Mouse (Mus musculus): ENCODE results near the gene Ppfibp1. TPM values are rescaled to one million over a fixed set of nuclear protein-coding genes. Genes with fewer than 3 reads are reported as not detected.

Ppfibp1 gene
- polyA plus RNA-seq, 1 experiment from 2014 or later: 12.9 TPM

DNA sequence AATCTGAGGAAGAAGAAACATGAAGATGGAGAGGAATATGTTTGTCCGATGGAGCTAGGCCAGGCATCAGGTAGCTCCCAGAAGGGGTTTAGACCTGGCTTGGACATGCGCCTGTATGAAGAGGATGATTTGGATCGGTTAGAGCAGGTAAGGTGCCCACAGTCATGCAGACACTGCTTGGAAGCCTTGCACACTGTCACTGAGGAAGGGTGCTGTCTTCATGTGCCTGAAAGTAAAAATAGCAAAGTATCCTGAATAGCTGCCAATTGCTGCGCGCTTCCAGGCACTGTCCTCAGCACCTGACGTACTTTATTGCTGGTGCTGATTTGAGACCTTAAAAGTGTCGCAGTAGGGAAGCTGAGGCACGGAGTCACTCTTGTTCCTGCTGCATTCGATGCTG, 141.3 kb downstream of the Ppfibp1 start:
- no peak overlapping the region for H3K27ac ChIP-seq (ENCODE audit: low read length)
- WGBS (ENCODE audit: insufficient replicate concordance): 82% methylated on average over 9 of the region's 9 CpGs
- no peak overlapping the region for H3K4me3 ChIP-seq (ENCODE audit: low read depth, low read length)
- ATAC-seq (ENCODE audit: low read depth): no peak
- no peaks in the 10 kb centered on the region; the same call in 1 of the 2 replicates for H3K36me3 ChIP-seq (ENCODE audit: control insufficient read depth, insufficient read depth)
- no peak overlapping the region for H3K4me2 ChIP-seq (ENCODE audit: low read depth, low read length)
- H3K27me3 ChIP-seq (ENCODE audit: control insufficient read depth, insufficient read depth, low read depth, low read length): no peaks in the 10 kb centered on the region
- H3K9me3 ChIP-seq (replicated peaks; ENCODE audit: control insufficient read depth, low read length): no peaks in the 10 kb centered on the region
- no peaks in the 10 kb centered on the region for H3K4me1 ChIP-seq (ENCODE audit: control insufficient read depth, low read depth, low read length)
- no peak overlapping the region for H3K9ac ChIP-seq (ENCODE audit: low read depth, low read length)

DNA sequence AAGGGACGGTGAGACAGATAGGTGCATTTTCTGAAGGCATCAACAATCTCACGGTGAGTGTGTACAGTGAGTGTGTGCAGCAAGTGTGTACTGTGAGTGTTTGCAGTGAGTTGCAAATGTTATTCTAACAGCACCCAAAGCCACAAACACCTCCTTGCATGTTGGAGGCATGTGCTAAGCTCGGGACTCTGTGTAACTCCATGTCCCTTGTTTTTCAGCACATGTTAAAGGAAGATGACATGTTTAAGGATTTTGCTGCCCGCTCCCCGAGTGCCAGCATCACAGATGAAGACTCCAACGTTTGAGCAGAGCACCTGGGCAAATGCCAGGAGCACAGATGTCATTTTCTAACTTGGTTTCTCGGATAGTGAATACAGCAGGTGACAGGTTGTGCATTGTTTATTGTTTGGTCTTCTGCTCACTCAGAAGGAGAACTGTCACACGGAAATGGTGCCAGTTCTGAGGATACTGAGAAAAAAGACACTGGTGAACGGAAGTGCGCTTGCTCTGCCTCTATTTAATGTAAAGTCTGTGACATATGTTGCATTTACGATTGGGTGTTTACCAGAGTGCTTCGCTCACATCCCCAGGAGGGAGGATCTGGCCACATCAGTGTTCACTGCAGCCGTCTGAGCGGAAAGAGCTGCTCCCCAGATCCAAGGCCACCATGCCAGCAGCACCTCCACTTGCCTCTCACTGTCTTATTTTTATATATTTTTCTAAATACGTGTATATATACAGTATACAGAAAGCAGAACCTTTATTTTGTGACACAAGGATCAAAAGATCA, 142.0 kb downstream of the Ppfibp1 start:
- Histone ChIP-seq H3K36me3 (ENCODE audit: control insufficient read depth, insufficient read depth) (no peaks in the 10 kb centered on the region; the same call in 1 of the 2 replicates), H3K9ac (ENCODE audit: low read depth, low read length) (no peak overlapping the region), H3K4me2 (ENCODE audit: low read depth, low read length) (no peak overlapping the region), H3K9me3 (replicated peaks; ENCODE audit: control insufficient read depth, low read length) (no peaks in the 10 kb centered on the region), H3K4me3 (ENCODE audit: low read depth, low read length) (no peak overlapping the region), H3K27me3 (ENCODE audit: control insufficient read depth, insufficient read depth, low read depth, low read length) (no peaks in the 10 kb centered on the region), H3K27ac (ENCODE audit: low read length) (no peak overlapping the region), H3K4me1 (ENCODE audit: control insufficient read depth, low read depth, low read length) (no peaks in the 10 kb centered on the region)
- no peak for ATAC-seq (ENCODE audit: low read depth)
- 67% methylated on average over 15 of the region's 15 CpGs for WGBS (ENCODE audit: insufficient replicate concordance)

DNA sequence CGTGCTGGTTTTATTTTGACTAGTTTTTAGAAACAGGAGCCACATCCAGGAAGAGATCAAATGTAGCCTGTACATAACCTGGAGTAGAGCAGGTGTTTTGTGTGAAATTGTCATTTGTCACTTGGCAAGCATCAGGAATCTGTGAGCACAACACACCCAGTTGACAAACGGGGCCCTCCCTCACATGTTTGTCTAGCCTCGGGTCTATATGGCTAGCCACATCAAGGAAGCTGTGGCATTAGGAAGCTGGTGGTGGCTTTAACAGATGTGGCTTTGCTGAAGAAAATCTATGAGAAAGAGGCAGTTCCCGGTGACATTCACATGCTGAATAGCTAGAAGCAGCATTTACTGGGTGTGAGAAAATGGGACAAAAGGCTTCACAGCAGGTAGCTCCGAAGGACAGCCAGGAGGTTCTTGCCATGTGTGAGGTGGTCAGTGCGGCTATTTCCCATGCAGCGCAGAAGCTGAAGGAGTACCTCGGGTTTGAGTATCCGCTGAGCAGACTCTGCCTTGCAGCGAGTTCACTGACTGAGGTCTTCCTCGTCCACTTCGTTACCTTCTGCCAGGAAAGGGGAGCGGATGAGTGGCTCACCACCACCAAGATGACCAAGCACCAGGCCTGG, 144.1 kb downstream of the Ppfibp1 start, which contains the start of gene Rep15:
Gene Rep15 (plus strand): TSS at position 282 of the 623 bp plus-strand sequence.
- H3K27me3 ChIP-seq (ENCODE audit: control insufficient read depth, insufficient read depth, low read depth, low read length): no peaks in the 10 kb centered on the region
- H3K9ac ChIP-seq (ENCODE audit: low read depth, low read length): no peak within 1 kb of the TSS
- no peak within 1 kb of the TSS for H3K27ac ChIP-seq (ENCODE audit: low read length)
- no peaks in the 10 kb centered on the region; the same call in 1 of the 2 replicates for H3K36me3 ChIP-seq (ENCODE audit: control insufficient read depth, insufficient read depth)
- no peak for ATAC-seq (ENCODE audit: low read depth)
- H3K4me2 ChIP-seq (ENCODE audit: low read depth, low read length): no peak within 1 kb of the TSS
- no peaks in the 10 kb centered on the region for H3K9me3 ChIP-seq (replicated peaks; ENCODE audit: control insufficient read depth, low read length)
- no peaks in the 10 kb centered on the region for H3K4me1 ChIP-seq (ENCODE audit: control insufficient read depth, low read depth, low read length)
- 58% methylated on average over 13 of the region's 13 CpGs for WGBS (ENCODE audit: insufficient replicate concordance)
- no peak within 1 kb of the TSS for H3K4me3 ChIP-seq (ENCODE audit: low read depth, low read length)

GRCm38 (mm10) chr6:147042291-147043290, 154.3 kb downstream of the Ppfibp1 start, which contains the start of gene Mrps35:
TSS of gene Mrps35 (plus strand) at chr6:147042764.
- Histone ChIP-seq H3K36me3 (ENCODE audit: control insufficient read depth, insufficient read depth) (no peaks in the 10 kb centered on the region; the same call in none of the 2 replicates), H3K27ac (ENCODE audit: low read length) (peak within 1 kb of the TSS; percentile 63), H3K4me1 (ENCODE audit: control insufficient read depth, low read depth, low read length) (peaks cover 11% of the 10 kb centered on the region), H3K4me3 (ENCODE audit: low read depth, low read length) (peak within 1 kb of the TSS; percentile 86), H3K9ac (ENCODE audit: low read depth, low read length) (peak within 1 kb of the TSS; percentile 85), H3K9me3 (replicated peaks; ENCODE audit: control insufficient read depth, low read length) (no peaks in the 10 kb centered on the region; the same call in 1 of the 2 replicates), H3K4me2 (ENCODE audit: low read depth, low read length) (peak within 1 kb of the TSS; percentile 75), H3K27me3 (ENCODE audit: control insufficient read depth, insufficient read depth, low read depth, low read length) (no peaks in the 10 kb centered on the region; the same call in 1 of the 2 replicates)
- 3% methylated on average over 66 of the region's 66 CpGs for WGBS (ENCODE audit: insufficient replicate concordance)
- ATAC-seq (ENCODE audit: low read depth): peak; percentile 98

- no peak for ATAC-seq (ENCODE audit: low read depth)
- peaks cover 5% of the 10 kb centered on the region for H3K36me3 ChIP-seq (ENCODE audit: control insufficient read depth, insufficient read depth)
- peak overlapping the region; percentile 75 for H3K4me2 ChIP-seq (ENCODE audit: low read depth, low read length)
- WGBS (ENCODE audit: insufficient replicate concordance): 35% methylated on average over 7 of the region's 7 CpGs
- H3K9me3 ChIP-seq (replicated peaks; ENCODE audit: control insufficient read depth, low read length): no peaks in the 10 kb centered on the region; the same call in 1 of the 2 replicates
- H3K27me3 ChIP-seq (ENCODE audit: control insufficient read depth, insufficient read depth, low read depth, low read length): no peaks in the 10 kb centered on the region; the same call in 1 of the 2 replicates
- H3K9ac ChIP-seq (ENCODE audit: low read depth, low read length): peak overlapping the region; percentile 85
- peak overlapping the region; percentile 86 for H3K4me3 ChIP-seq (ENCODE audit: low read depth, low read length)
- H3K27ac ChIP-seq (ENCODE audit: low read length): no peak overlapping the region
- H3K4me1 ChIP-seq (ENCODE audit: control insufficient read depth, low read depth, low read length): peaks cover 11% of the 10 kb centered on the region
Measured at GRCm38 (mm10) chr6:147043633-147044032, 155.3 kb downstream of the Ppfibp1 start.

GRCm38 (mm10) chr6:147049239-147049805, 161.0 kb downstream of the Ppfibp1 start:
- H3K4me3 ChIP-seq (ENCODE audit: low read depth, low read length): no peak overlapping the region
- ATAC-seq (ENCODE audit: low read depth): no peak
- H3K36me3 ChIP-seq (ENCODE audit: control insufficient read depth, insufficient read depth): peaks cover 15% of the 10 kb centered on the region
- no peaks in the 10 kb centered on the region for H3K27me3 ChIP-seq (ENCODE audit: control insufficient read depth, insufficient read depth, low read depth, low read length)
- H3K4me1 ChIP-seq (ENCODE audit: control insufficient read depth, low read depth, low read length): no peaks in the 10 kb centered on the region
- no peaks in the 10 kb centered on the region for H3K9me3 ChIP-seq (replicated peaks; ENCODE audit: control insufficient read depth, low read length)
- no peak overlapping the region for H3K27ac ChIP-seq (ENCODE audit: low read length)
- no peak overlapping the region for H3K9ac ChIP-seq (ENCODE audit: low read depth, low read length)
- no peak overlapping the region for H3K4me2 ChIP-seq (ENCODE audit: low read depth, low read length)
- WGBS (ENCODE audit: insufficient replicate concordance): 85% methylated on average over 13 of the region's 13 CpGs

GRCm38 (mm10) chr6:147051666-147052065, 163.4 kb downstream of the Ppfibp1 start:
- no peak overlapping the region for H3K27ac ChIP-seq (ENCODE audit: low read length)
- 70% methylated on average over 8 of the region's 8 CpGs for WGBS (ENCODE audit: insufficient replicate concordance)

GRCm38 (mm10) chr6:147052440-147052839, 164.2 kb downstream of the Ppfibp1 start:
- ATAC-seq (ENCODE audit: low read depth): no peak; the same call in 1 of the 2 replicates
- no peak overlapping the region for H3K27ac ChIP-seq (ENCODE audit: low read length)
- H3K27me3 ChIP-seq (ENCODE audit: control insufficient read depth, insufficient read depth, low read depth, low read length): no peaks in the 10 kb centered on the region
- no peaks in the 10 kb centered on the region for H3K9me3 ChIP-seq (replicated peaks; ENCODE audit: control insufficient read depth, low read length)
- WGBS (ENCODE audit: insufficient replicate concordance): 75% methylated on average over 9 of the region's 9 CpGs
- H3K36me3 ChIP-seq (ENCODE audit: control insufficient read depth, insufficient read depth): peaks cover 15% of the 10 kb centered on the region
- no peak overlapping the region for H3K4me2 ChIP-seq (ENCODE audit: low read depth, low read length)
- H3K9ac ChIP-seq (ENCODE audit: low read depth, low read length): no peak overlapping the region
- no peak overlapping the region for H3K4me3 ChIP-seq (ENCODE audit: low read depth, low read length)
- no peaks in the 10 kb centered on the region for H3K4me1 ChIP-seq (ENCODE audit: control insufficient read depth, low read depth, low read length)

More at GRCm38 (mm10) chr6:147051666-147052065, 163.4 kb downstream of the Ppfibp1 start:
- Histone ChIP-seq H3K36me3 (ENCODE audit: control insufficient read depth, insufficient read depth) (peaks cover 15% of the 10 kb centered on the region), H3K27me3 (ENCODE audit: control insufficient read depth, insufficient read depth, low read depth, low read length) (no peaks in the 10 kb centered on the region), H3K4me2 (ENCODE audit: low read depth, low read length) (no peak overlapping the region), H3K9me3 (replicated peaks; ENCODE audit: control insufficient read depth, low read length) (no peaks in the 10 kb centered on the region), H3K4me1 (ENCODE audit: control insufficient read depth, low read depth, low read length) (no peaks in the 10 kb centered on the region), H3K9ac (ENCODE audit: low read depth, low read length) (no peak overlapping the region), H3K4me3 (ENCODE audit: low read depth, low read length) (no peak overlapping the region)
- peak; percentile 44; the same call in 1 of the 2 replicates for ATAC-seq (ENCODE audit: low read depth)

Data from liver, embryonic 16.5 days (tissue).